Mouse (Mus musculus) intestine, embryonic 14.5 days (tissue): ENCODE data around the gene Adcy1. TPM values are rescaled to one million over a fixed set of nuclear protein-coding genes. Genes with fewer than 3 reads are reported as not detected.

Source experiments
- ATAC-seq: fragments of 200-750 bp; cut with Nextera tagmentation; replicated peaks from 2 replicates; pipeline ENCODE4 v1.8.0; 2017; ENCODE audit warnings: low read depth, moderate number of reproducible peaks, moderate TSS enrichment, moderate library complexity; ENCODE audit not compliant: low FRiP score, low TSS enrichment
- DNase-seq: peaks from one replicate; pipeline ENCODE4 v3.0.0-alpha.2; 2018; ENCODE audit warnings: low spot score
- H3K27ac ChIP-seq: fragments of 300-500 bp; sonication (generic); 2 replicates; pipeline ENCODE4 v1.5.1; 2014; ENCODE audit warnings: low read depth, mild to moderate bottlenecking, control low read depth
- H3K27me3 ChIP-seq: fragments of 300-500 bp; sonication (generic); replicated peaks from 2 replicates; pipeline ENCODE4 v1.6.1; 2014; ENCODE audit warnings: low read length, control low read depth; ENCODE audit not compliant: control insufficient read depth, insufficient read depth
- H3K36me3 ChIP-seq: fragments of 300-500 bp; sonication (generic); 2 replicates; pipeline ENCODE4 v1.6.1; 2014; ENCODE audit warnings: low read length, control low read depth; ENCODE audit not compliant: control insufficient read depth, insufficient read depth
- H3K4me1 ChIP-seq: fragments of 300-500 bp; sonication (generic); replicated peaks from 2 replicates; pipeline ENCODE4 v1.6.1; 2014; ENCODE audit warnings: low read length, control low read depth, mixed read lengths; ENCODE audit not compliant: control insufficient read depth, insufficient read depth
- H3K4me2 ChIP-seq: fragments of 300-500 bp; sonication (generic); 2 replicates; pipeline ENCODE4 v1.6.1; 2014; ENCODE audit warnings: low read length
- H3K4me3 ChIP-seq: fragments of 300-500 bp; sonication (generic); 2 replicates; pipeline ENCODE4 v1.5.1; 2014; ENCODE audit warnings: low read depth, low read length, control low read depth, mixed read lengths
- H3K9ac ChIP-seq: fragments of 300-500 bp; sonication (generic); 2 replicates; pipeline ENCODE4 v1.6.1; 2014; ENCODE audit warnings: mild to moderate bottlenecking, low read length
- H3K9me3 ChIP-seq: fragments of 300-500 bp; sonication (generic); 2 replicates; pipeline ENCODE4 v1.6.1; 2016; ENCODE audit warnings: low read length, control low read depth; ENCODE audit not compliant: control insufficient read depth
- WGBS: fragments of 180-500 bp; shearing (Covaris S2); extraction: QIAGEN DNeasy Blood & Tissue Kit; methylation state at CpG from one replicate; pipeline ENCODE4 v1.1.7; 2014; 5-methylcytosine and 5-hydroxymethylcytosine counted together
- polyA plus RNA-seq: library from polyadenylated mRNA; unstranded; fragments of >200 nt; fragmentation: Nextera tagmentation; extraction: Ambion mirVana; gene quantifications from 2 replicates; pipeline ENCODE4 v1.2.1, GENCODE M21; 2014

The Adcy1 gene
- polyA plus RNA-seq, 1 experiment from 2014 or later, result 1.9 TPM

GRCm38 (mm10) chr11:7064484-7065185 is 1.3 kb downstream of the Adcy1 start:
- H3K4me3 ChIP-seq, result peak overlapping the region; percentile 53
- peaks cover 61% of the 10 kb centered on the region for H3K27me3 ChIP-seq
- no peak overlapping the region for H3K9ac ChIP-seq
- peaks cover 9% of the 10 kb centered on the region; the same call in 1 of the 2 replicates for H3K4me1 ChIP-seq
- H3K36me3 ChIP-seq, result no peaks in the 10 kb centered on the region
- DNase-seq, result peak; percentile 70
- ATAC-seq, result no peak
- WGBS, result 2% methylated on average over 25 of the region's 26 CpGs
- H3K9me3 ChIP-seq, result no peaks in the 10 kb centered on the region
- H3K4me2 ChIP-seq, result peak overlapping the region; percentile 82
- no peak overlapping the region for H3K27ac ChIP-seq

- H3K9me3 ChIP-seq, result no peaks in the 10 kb centered on the region
- no peak overlapping the region for H3K9ac ChIP-seq
- peak overlapping the region; percentile 53; the same call in 1 of the 2 replicates for H3K4me3 ChIP-seq
- no peaks in the 10 kb centered on the region for H3K36me3 ChIP-seq
- ATAC-seq (no peak), DNase-seq (no peak)
- WGBS, result 12% methylated on average over 4 of the region's 4 CpGs
- peaks cover 57% of the 10 kb centered on the region for H3K27me3 ChIP-seq
- H3K27ac ChIP-seq, result no peak overlapping the region
- peak overlapping the region; percentile 82; the same call in 1 of the 2 replicates for H3K4me2 ChIP-seq
- H3K4me1 ChIP-seq, result peaks cover 9% of the 10 kb centered on the region; the same call in 1 of the 2 replicates
Measured at GRCm38 (mm10) chr11:7065388-7065787, 2.1 kb downstream of the Adcy1 start.

- Histone ChIP-seq H3K27ac (no peak overlapping the region), H3K4me1 (peaks cover 9% of the 10 kb centered on the region; the same call in 1 of the 2 replicates), H3K4me3 (no peak overlapping the region), H3K9ac (no peak overlapping the region), H3K9me3 (no peaks in the 10 kb centered on the region), H3K27me3 (peaks cover 54% of the 10 kb centered on the region), H3K36me3 (no peaks in the 10 kb centered on the region), H3K4me2 (no peak overlapping the region)
- DNase-seq, result no peak
- no peak for ATAC-seq
- 54% methylated on average over 5 of the region's 5 CpGs for WGBS
Measured at GRCm38 (mm10) chr11:7065876-7066275, 2.6 kb downstream of the Adcy1 start.

GRCm38 (mm10) chr11:7067263-7067662 is 4.0 kb downstream of the Adcy1 start:
- H3K4me2 ChIP-seq, result no peak overlapping the region
- 60% methylated on average over 4 of the region's 4 CpGs for WGBS
- H3K9me3 ChIP-seq, result no peaks in the 10 kb centered on the region
- DNase-seq, result no peak
- H3K27me3 ChIP-seq, result peaks cover 40% of the 10 kb centered on the region
- no peak for ATAC-seq
- no peak overlapping the region for H3K4me3 ChIP-seq
- no peak overlapping the region for H3K27ac ChIP-seq
- no peaks in the 10 kb centered on the region for H3K36me3 ChIP-seq
- H3K4me1 ChIP-seq, result peaks cover 9% of the 10 kb centered on the region; the same call in 1 of the 2 replicates
- no peak overlapping the region for H3K9ac ChIP-seq

GRCm38 (mm10) chr11:7068479-7069235 is 5.4 kb downstream of the Adcy1 start:
- H3K4me1 ChIP-seq, result peaks cover 9% of the 10 kb centered on the region; the same call in 1 of the 2 replicates
- peaks cover 32% of the 10 kb centered on the region for H3K27me3 ChIP-seq
- H3K9me3 ChIP-seq, result no peaks in the 10 kb centered on the region
- H3K9ac ChIP-seq, result no peak overlapping the region
- H3K4me3 ChIP-seq, result no peak overlapping the region
- DNase-seq, result no peak
- ATAC-seq, result no peak
- H3K36me3 ChIP-seq, result no peaks in the 10 kb centered on the region
- 83% methylated on average over 12 of the region's 12 CpGs for WGBS
- no peak overlapping the region for H3K27ac ChIP-seq
- H3K4me2 ChIP-seq, result no peak overlapping the region

GRCm38 (mm10) chr11:7069762-7070161 is 6.5 kb downstream of the Adcy1 start:
- no peaks in the 10 kb centered on the region for H3K9me3 ChIP-seq
- no peak overlapping the region for H3K4me2 ChIP-seq
- no peak overlapping the region for H3K4me3 ChIP-seq
- no peak for DNase-seq
- no peak for ATAC-seq
- WGBS, result 88% methylated on average over 4 of the region's 4 CpGs
- peaks cover 5% of the 10 kb centered on the region; the same call in 1 of the 2 replicates for H3K4me1 ChIP-seq
- H3K27me3 ChIP-seq, result peaks cover 22% of the 10 kb centered on the region
- no peak overlapping the region for H3K9ac ChIP-seq
- no peak overlapping the region for H3K27ac ChIP-seq
- H3K36me3 ChIP-seq, result no peaks in the 10 kb centered on the region

- H3K9ac ChIP-seq, result no peak overlapping the region
- no peaks in the 10 kb centered on the region for H3K4me1 ChIP-seq
- no peaks in the 10 kb centered on the region for H3K36me3 ChIP-seq
- H3K27me3 ChIP-seq, result peaks cover 3% of the 10 kb centered on the region; the same call in 1 of the 2 replicates
- no peaks in the 10 kb centered on the region for H3K9me3 ChIP-seq
- no peak for DNase-seq
- no peak overlapping the region for H3K27ac ChIP-seq
- no peak for ATAC-seq
- no peak overlapping the region for H3K4me3 ChIP-seq
- 76% methylated on average over 6 of the region's 6 CpGs for WGBS
- no peak overlapping the region for H3K4me2 ChIP-seq
Measured at GRCm38 (mm10) chr11:7071617-7072016, 8.3 kb downstream of the Adcy1 start.

- no peak overlapping the region for H3K27ac ChIP-seq
- H3K9me3 ChIP-seq, result no peaks in the 10 kb centered on the region
- no peak overlapping the region for H3K4me3 ChIP-seq
- H3K36me3 ChIP-seq, result no peaks in the 10 kb centered on the region
- no peak for ATAC-seq
- H3K9ac ChIP-seq, result no peak overlapping the region
- 79% methylated on average over 3 of the region's 3 CpGs for WGBS
- H3K4me1 ChIP-seq, result no peaks in the 10 kb centered on the region
- DNase-seq, result no peak
- H3K4me2 ChIP-seq, result no peak overlapping the region
- no peaks in the 10 kb centered on the region for H3K27me3 ChIP-seq
Measured at GRCm38 (mm10) chr11:7073556-7073955, 10.3 kb downstream of the Adcy1 start.
